Mouse (Mus musculus) heart, embryonic 14.5 days (tissue): ENCODE data around the gene Zfp526. TPM values are rescaled to one million over a fixed set of nuclear protein-coding genes. Genes with fewer than 3 reads are reported as not detected.
A peak's percentile ranks its signal among the peaks of the same experiment; 100 is the strongest.

ENCODE experiments used
- ATAC-seq: fragments of 200-750 bp; cut with Nextera tagmentation; 2 replicates; pipeline ENCODE4 v1.8.0; 2017; ENCODE audit warnings: low read depth, moderate TSS enrichment; ENCODE audit not compliant: insufficient number of reproducible peaks, insufficient read depth, low FRiP score
- H3K27ac ChIP-seq, 2 experiments: fragments of 200-500 bp in 1 of 2; fragments of 300-500 bp in 1 of 2; sonication (generic) in 1 of 2; replicated peaks in 1 of 2; 2 replicates each; pipeline ENCODE4 v1.5.1; 2012 to 2014; ENCODE audit warnings: low read depth in 2 of 2, low read length in 2 of 2, control low read depth in 1 of 2, mild to moderate bottlenecking in 1 of 2, mixed read lengths in 1 of 2; ENCODE audit not compliant: control insufficient read depth in 1 of 2, insufficient read depth in 1 of 2
- H3K27me3 ChIP-seq: fragments of 300-500 bp; sonication (generic); 2 replicates; pipeline ENCODE4 v1.6.1; 2014; ENCODE audit warnings: mild to moderate bottlenecking, low read length, control low read depth; ENCODE audit not compliant: control insufficient read depth, insufficient read depth
- H3K36me3 ChIP-seq: fragments of 300-500 bp; sonication (generic); 2 replicates; pipeline ENCODE4 v1.6.1; 2014; ENCODE audit warnings: mild to moderate bottlenecking, control low read depth, low read length, mixed read lengths; ENCODE audit not compliant: control insufficient read depth, insufficient read depth
- H3K4me1 ChIP-seq, 2 experiments: fragments of 200-500 bp in 1 of 2; fragments of 300-500 bp in 1 of 2; sonication (generic) in 1 of 2; 2 replicates each; pipeline ENCODE4 v1.6.1; 2012 to 2014; ENCODE audit warnings: low read length in 2 of 2, control low read depth in 1 of 2, mixed read lengths in 1 of 2; ENCODE audit not compliant: control insufficient read depth in 2 of 2, insufficient read depth in 2 of 2
- H3K4me2 ChIP-seq: fragments of 300-500 bp; sonication (generic); 2 replicates; pipeline ENCODE4 v1.6.1; 2014; ENCODE audit warnings: mild to moderate bottlenecking, low read length
- H3K4me3 ChIP-seq, 2 experiments: fragments of 200-500 bp in 1 of 2; fragments of 300-500 bp in 1 of 2; sonication (generic) in 1 of 2; 2 replicates each; pipeline ENCODE4 v1.5.1; 2012 to 2014; ENCODE audit warnings: low read length in 2 of 2, mild to moderate bottlenecking in 2 of 2, control low read depth in 1 of 2, low read depth in 1 of 2, moderate library complexity in 1 of 2; ENCODE audit not compliant: control insufficient read depth in 1 of 2, insufficient read depth in 1 of 2
- H3K9ac ChIP-seq: fragments of 300-500 bp; sonication (generic); 2 replicates; pipeline ENCODE4 v1.6.1; 2014; ENCODE audit warnings: mild to moderate bottlenecking, low read length
- H3K9me3 ChIP-seq: fragments of 300-500 bp; sonication (generic); 2 replicates; pipeline ENCODE4 v1.6.1; 2016; ENCODE audit warnings: low read length, control low read depth; ENCODE audit not compliant: control insufficient read depth
- WGBS: fragments of 180-500 bp; shearing (Covaris S2); extraction: QIAGEN DNeasy Blood & Tissue Kit; methylation state at CpG from one replicate; pipeline ENCODE4 v1.1.7; 2014; 5-methylcytosine and 5-hydroxymethylcytosine counted together
- polyA plus RNA-seq: library from polyadenylated mRNA; unstranded; fragments of >200 nt; fragmentation: Nextera tagmentation; extraction: Ambion mirVana; gene quantifications from 2 replicates; pipeline ENCODE4 v1.2.1, GENCODE M21; 2014

Gene Zfp526
- polyA plus RNA-seq, 1 experiment from 2014 or later = 2.3 TPM

DNA sequence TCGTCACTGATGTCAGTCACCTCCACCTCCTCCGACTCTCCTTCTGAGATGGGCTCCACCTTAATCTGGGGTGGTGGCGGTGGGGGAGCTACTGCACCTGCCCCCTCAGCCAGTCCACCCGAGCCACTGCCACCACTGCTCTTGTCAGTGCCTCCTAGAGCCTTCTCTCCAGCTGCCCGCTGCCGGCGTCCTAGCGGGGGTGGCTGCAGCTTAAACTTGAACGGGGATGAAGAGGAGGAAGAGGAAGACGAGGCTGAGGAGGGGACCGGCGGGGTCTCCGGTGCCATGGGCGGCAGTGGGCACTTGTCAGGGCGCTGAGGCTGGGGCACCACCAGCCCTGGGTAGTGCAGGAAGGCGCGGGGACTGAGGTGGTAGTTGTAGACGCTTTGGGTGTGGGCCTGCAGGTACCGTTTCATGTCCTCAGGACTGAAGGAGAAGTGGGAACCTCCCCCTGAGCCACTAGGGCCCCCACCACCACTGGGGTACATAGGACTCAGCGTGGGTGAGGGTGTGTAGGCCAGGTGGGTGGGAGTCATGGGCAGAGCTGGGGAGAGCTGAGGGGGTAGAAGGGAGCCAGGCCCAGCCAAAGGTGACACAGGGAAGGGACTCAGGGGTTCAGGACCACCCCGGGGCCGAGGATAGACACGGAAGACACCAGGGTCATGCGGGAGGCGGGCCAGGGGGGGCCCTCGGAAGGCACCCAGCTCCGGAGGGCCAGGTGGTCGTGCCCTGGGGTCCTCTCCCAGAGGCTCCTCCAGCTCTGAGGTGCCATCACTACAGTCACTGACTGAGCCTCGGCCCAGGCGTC lies 23.5 kb downstream of the Zfp526 start:
- ATAC-seq = no peak
- Histone ChIP-seq H3K36me3 (peaks cover 57% of the 10 kb centered on the region), H3K27me3 (no peaks in the 10 kb centered on the region), H3K27ac (peak overlapping the region in 1 of 2 experiments; percentile 98; a peak in 1 of 4 replicates), H3K4me3 (no peak overlapping the region), H3K4me2 (peak overlapping the region; percentile 97; the same call in 1 of the 2 replicates), H3K9me3 (no peaks in the 10 kb centered on the region), H3K9ac (peak overlapping the region; percentile 34; the same call in 1 of the 2 replicates), H3K4me1 (peaks cover 24 to 47% of the 10 kb centered on the region in 2 experiments)
- WGBS = 86% methylated on average over 30 of the region's 30 CpGs

GRCm38 (mm10) chr7:25246079-25246758 lies 25.0 kb downstream of the Zfp526 start:
- H3K36me3 ChIP-seq = peaks cover 49% of the 10 kb centered on the region
- 46% methylated on average over 20 of the region's 20 CpGs for WGBS
- no peaks in the 10 kb centered on the region for H3K9me3 ChIP-seq
- peaks cover 24 to 48% of the 10 kb centered on the region in 2 experiments for H3K4me1 ChIP-seq
- H3K9ac ChIP-seq = peak overlapping the region; percentile 99
- peak overlapping the region; percentile 82 to 98 for H3K27ac ChIP-seq
- H3K27me3 ChIP-seq = no peaks in the 10 kb centered on the region
- peak overlapping the region; percentile 97 for H3K4me2 ChIP-seq
- peak overlapping the region; percentile 14 to 100 for H3K4me3 ChIP-seq
- ATAC-seq = no peak

DNA sequence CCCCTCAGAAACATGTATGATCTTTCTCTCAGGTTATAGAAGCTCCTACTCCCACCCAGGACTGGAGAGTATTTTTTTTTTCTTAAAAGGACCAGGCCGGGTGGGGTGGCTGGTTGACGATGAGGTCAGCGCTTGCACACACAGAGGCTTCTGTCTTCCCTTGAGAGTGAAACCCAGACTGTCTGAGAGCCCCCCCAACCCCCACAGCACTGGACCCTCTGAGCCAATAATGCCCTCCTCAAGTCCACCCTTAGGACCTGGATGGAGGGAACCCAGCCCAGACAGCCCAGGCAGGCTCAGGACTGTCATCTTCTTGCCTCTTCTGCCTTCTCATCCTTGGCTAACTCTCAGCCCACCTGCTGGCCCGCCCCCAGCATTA lies 25.5 kb downstream of the Zfp526 start:
- Histone ChIP-seq H3K27ac (peak overlapping the region; percentile 82 to 98), H3K4me3 (peak overlapping the region; percentile 24 to 100), H3K9me3 (no peaks in the 10 kb centered on the region), H3K27me3 (no peaks in the 10 kb centered on the region), H3K4me2 (peak overlapping the region; percentile 97), H3K4me1 (peaks cover 23 to 46% of the 10 kb centered on the region in 2 experiments), H3K9ac (peak overlapping the region; percentile 99), H3K36me3 (peaks cover 46% of the 10 kb centered on the region)
- no peak for ATAC-seq
- WGBS = 36% methylated on average over 4 of the region's 4 CpGs

GRCm38 (mm10) chr7:25247498-25247897 lies 26.3 kb downstream of the Zfp526 start:
- peaks cover 23 to 46% of the 10 kb centered on the region in 2 experiments for H3K4me1 ChIP-seq
- peak overlapping the region; percentile 97 for H3K4me2 ChIP-seq
- H3K4me3 ChIP-seq = peak overlapping the region; percentile 87 to 100
- no peaks in the 10 kb centered on the region for H3K27me3 ChIP-seq
- no peaks in the 10 kb centered on the region for H3K9me3 ChIP-seq
- peaks cover 40% of the 10 kb centered on the region for H3K36me3 ChIP-seq
- ATAC-seq = no peak
- peak overlapping the region; percentile 99 for H3K9ac ChIP-seq
- peak overlapping the region; percentile 97 to 98 for H3K27ac ChIP-seq
- 10% methylated on average over 3 of the region's 3 CpGs for WGBS

GRCm38 (mm10) chr7:25248018-25248647 lies 26.9 kb downstream of the Zfp526 start:
- Histone ChIP-seq H3K9ac (peak overlapping the region; percentile 99), H3K4me2 (peak overlapping the region; percentile 97), H3K36me3 (peaks cover 33% of the 10 kb centered on the region), H3K4me3 (peak overlapping the region; percentile 87 to 100), H3K4me1 (peaks cover 23 to 46% of the 10 kb centered on the region in 2 experiments), H3K9me3 (no peaks in the 10 kb centered on the region), H3K27ac (peak overlapping the region; percentile 97 to 98), H3K27me3 (no peaks in the 10 kb centered on the region)
- under 1% methylated on average over 18 of the region's 18 CpGs for WGBS
- peak; percentile 7; the same call in 1 of the 2 replicates for ATAC-seq

GRCm38 (mm10) chr7:25248846-25249313 lies 27.7 kb downstream of the Zfp526 start:
- WGBS = 0% methylated on average over 24 of the region's 25 CpGs
- Histone ChIP-seq H3K4me3 (peak overlapping the region; percentile 87 to 100), H3K4me1 (peaks cover 23 to 46% of the 10 kb centered on the region in 2 experiments), H3K27ac (peak overlapping the region; percentile 97 to 98), H3K9ac (peak overlapping the region; percentile 99), H3K27me3 (no peaks in the 10 kb centered on the region), H3K9me3 (no peaks in the 10 kb centered on the region), H3K4me2 (peak overlapping the region; percentile 97), H3K36me3 (peaks cover 26% of the 10 kb centered on the region)
- ATAC-seq = no peak; the same call in 1 of the 2 replicates
